Mouse (Mus musculus) heart, adult 2 months (tissue): ENCODE measurements at regions not wholly inside any gene's neighbourhood (a gene's known extent, or its start where the extent isn't known, plus 50 kb on each side); places are given as distances from the start of the nearest gene placed in this dataset.

ENCODE experiments used
- EP300 ChIP-seq: fragments of 200-500 bp; IDR thresholded peaks from 2 replicates; pipeline ENCODE4 v1.6.1; 2011; ENCODE audit warnings: low read depth, low read length, control low read depth; ENCODE audit not compliant: insufficient read depth
- POLR2A ChIP-seq: fragments of 200-500 bp; IDR thresholded peaks from 2 replicates; pipeline ENCODE4 v1.6.1; 2011; ENCODE audit warnings: mild to moderate bottlenecking, low read depth, low read length, control low read depth; ENCODE audit not compliant: insufficient read depth

DNA sequence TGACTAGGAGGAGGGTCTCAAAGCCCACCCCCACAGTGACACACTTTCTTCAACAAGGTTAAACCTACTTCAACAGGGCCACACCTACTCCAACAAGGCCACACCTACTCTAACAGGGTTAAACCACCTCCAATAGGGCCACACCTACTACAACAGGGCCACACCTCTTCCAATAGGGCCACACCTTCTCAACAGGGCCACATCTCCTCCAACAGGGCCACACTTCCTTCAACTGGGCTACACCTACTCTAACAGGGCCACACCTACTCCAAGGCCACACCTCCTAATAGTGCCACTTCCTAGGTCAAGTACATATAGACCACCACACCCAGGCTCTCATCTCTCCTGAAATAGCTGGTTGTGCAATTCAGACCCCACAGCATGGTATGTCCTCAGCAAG is 145.3 kb downstream of the Gm26897 start:
- TF ChIP-seq POLR2A (no peak), EP300 (no peak)
